Mouse (Mus musculus) brown adipose tissue, adult 24 weeks (tissue): ENCODE data around the gene Zdhhc1. TPM values are rescaled to one million over a fixed set of nuclear protein-coding genes. Genes with fewer than 3 reads are reported as not detected.
A peak's percentile ranks its signal among the peaks of the same experiment; 100 is the strongest.

Experiments
- H3K27ac ChIP-seq: fragments of 200-500 bp; replicated peaks from 2 replicates; pipeline ENCODE4 v1.5.1; 2012; ENCODE audit warnings: low read depth, mild to moderate bottlenecking, low read length
- H3K4me1 ChIP-seq: fragments of 200-500 bp; 2 replicates; pipeline ENCODE4 v1.6.1; 2012; ENCODE audit warnings: low read length, mixed read lengths; ENCODE audit not compliant: control insufficient read depth, insufficient read depth, insufficient read length
- H3K4me3 ChIP-seq: fragments of 200-500 bp; 2 replicates; pipeline ENCODE4 v1.5.1; 2012; ENCODE audit warnings: low read depth, mild to moderate bottlenecking, low read length, moderate library complexity; ENCODE audit not compliant: insufficient read depth
- polyA plus RNA-seq: library from polyadenylated mRNA; stranded (reverse); fragments of >200 nt; gene quantifications from 2 replicates; pipeline ENCODE4 v1.2.4, GENCODE M21; 2012; ENCODE audit not compliant: missing spikeins, insufficient read depth, insufficient read length

The Zdhhc1 gene
- polyA plus RNA-seq, 1 experiment = 10.2 TPM

DNA sequence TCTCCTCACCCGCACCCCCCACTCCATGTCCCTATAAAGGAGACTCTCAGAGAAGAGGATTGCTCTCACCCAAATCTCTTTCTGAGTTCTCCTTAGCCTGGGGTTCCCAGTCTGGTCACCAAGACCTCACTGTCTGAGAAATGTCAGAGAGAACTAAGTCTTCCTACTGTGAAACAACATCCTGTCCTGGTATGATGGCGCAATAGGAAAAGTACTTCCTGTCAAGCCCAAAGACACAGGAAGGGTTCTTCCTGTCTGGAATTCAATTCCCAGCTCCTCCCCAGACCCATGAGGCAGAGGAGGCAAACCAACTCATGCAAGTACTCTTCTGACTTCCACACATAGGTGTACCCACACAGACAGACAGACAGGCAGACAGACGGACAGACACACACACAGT lies 7.9 kb upstream of the Zdhhc1 start:
- Histone ChIP-seq H3K27ac (peak overlapping the region; percentile 99), H3K4me3 (peak overlapping the region; percentile 34), H3K4me1 (peaks cover 20% of the 10 kb centered on the region)

DNA sequence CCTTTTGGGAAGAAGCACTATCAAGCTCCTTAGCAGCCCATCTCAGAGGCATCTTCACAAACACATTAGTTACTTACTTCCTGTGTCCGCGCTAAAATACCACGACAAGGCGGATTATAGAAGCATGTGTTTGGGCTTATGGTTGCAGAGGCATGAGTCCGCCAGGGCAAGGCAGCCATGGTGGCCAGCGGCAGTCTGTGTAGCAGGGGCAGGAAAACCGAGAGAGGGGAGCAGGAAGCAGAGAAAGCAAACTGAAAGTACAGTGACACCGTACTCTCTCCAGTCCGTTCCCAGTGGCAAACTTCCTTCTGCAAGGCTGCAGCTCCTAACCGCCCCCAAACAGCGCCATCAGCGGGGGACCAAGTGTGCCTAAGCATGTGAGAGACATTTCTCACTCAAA lies 3.1 kb upstream of the Zdhhc1 start:
- H3K4me1 ChIP-seq = peaks cover 8% of the 10 kb centered on the region; the same call in 1 of the 2 replicates
- 0 out of 2 replicates have a peak overlapping the region, but pooled peaks have one; percentile 41 for H3K27ac ChIP-seq
- H3K4me3 ChIP-seq = peak overlapping the region; percentile 52

DNA sequence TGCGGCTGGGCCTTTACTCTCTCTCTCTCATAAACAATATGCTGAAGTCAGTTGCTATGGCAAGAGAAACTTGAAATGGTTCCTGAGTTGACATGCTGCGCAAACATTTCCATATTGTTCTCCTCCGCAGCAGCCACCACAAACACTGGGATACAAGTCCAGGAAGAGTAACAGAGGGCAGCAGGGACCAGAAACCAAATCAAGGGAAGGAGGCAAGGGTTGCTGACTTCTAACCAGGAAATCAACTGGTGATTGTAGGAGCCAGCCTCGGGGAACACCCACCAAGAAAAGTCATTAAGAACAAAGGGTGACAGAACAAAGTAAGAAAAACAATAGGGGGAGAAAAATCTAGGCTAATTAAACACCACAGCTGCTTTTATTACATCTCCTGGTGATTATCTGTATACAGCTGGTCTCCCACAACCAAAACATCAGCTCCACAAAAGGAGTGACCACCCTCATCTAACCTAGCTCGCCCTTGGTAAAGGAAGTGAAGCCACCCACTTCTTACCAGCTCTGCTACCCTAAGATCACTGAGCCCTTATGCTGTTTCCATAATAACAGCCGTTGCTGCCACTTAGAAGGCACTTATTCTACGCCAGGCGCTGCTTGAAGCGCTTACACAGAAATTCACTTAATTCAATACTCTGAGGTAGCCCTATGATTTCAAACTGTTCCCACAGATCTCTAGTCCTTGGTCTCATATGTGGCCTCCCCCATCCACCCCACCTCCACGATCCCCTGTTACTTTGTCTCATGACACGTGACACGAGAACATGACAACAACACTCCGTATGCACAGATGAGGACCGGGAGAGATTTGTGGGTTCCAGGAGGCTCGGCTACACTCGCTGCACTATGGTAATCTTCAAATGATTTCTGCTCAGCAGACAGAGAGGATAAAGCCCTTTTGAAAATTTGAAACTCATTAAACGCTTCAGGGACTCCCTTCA lies 1.1 kb downstream of the Zdhhc1 start:
- peaks cover 7% of the 10 kb centered on the region; the same call in 1 of the 2 replicates for H3K4me1 ChIP-seq
- peak overlapping the region; percentile 71 for H3K27ac ChIP-seq
- peak overlapping the region; percentile 93 for H3K4me3 ChIP-seq

DNA sequence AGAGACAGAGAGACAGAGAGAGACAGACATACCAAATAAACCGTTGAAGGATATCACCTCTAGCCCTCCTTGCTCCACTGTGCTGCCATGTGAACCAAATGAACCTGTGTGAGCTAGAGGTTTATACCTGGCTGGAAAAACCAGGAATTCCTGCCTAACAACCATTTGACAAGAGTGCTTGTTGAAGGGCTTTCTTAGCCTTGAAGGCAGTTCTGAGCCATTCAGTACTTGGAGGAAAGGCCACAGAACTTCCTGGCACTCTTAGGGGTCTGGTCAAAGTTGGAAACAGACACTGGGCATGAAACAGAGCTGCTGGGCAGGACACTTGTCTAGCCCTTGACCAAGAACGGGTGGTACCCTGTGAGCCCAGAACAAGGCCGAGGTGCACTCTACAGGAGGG lies 2.1 kb downstream of the Zdhhc1 start:
- H3K27ac ChIP-seq = no peak overlapping the region
- no peak overlapping the region for H3K4me3 ChIP-seq
- peaks cover 7% of the 10 kb centered on the region; the same call in 1 of the 2 replicates for H3K4me1 ChIP-seq

DNA sequence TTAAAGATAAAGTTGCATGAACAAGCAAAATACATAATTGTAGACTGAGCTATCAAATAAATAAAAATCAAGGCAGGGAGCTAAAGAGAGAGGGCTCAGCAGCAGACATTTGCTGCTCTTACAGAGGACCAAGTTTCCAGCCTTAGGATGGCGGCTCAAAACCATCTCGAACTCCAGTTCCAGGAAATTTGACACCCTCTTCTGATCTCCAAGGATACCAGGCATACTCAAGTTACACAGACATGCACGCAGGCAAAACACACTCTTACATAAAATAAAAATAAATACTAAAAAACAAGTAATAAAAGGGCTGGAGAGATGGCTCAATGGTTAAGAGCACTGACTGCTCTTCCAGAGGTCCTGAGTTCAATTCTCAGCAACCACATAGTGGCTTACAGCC lies 3.2 kb downstream of the Zdhhc1 start:
- H3K27ac ChIP-seq = no peak overlapping the region
- H3K4me3 ChIP-seq = no peak overlapping the region
- H3K4me1 ChIP-seq = peaks cover 7% of the 10 kb centered on the region; the same call in 1 of the 2 replicates

DNA sequence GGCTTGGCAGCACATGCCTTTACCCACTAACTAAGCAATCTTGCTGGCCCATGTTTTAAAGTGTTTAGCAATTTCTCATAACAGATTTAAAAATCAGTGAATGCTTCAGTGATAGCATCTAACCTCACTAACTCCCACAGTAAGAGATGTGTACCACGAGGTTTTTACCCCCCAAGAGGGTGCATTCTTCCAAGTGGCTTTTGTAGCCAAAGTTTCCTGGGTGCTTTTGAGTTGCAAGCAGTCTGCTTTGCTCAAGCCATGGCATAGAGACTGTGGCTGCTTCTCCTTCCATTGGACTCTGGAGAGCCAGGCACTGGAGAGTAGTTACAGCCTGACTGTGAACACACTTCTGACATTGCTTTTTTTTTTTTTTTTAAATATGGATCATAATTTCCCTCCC lies 7.4 kb downstream of the Zdhhc1 start:
- H3K4me3 ChIP-seq = no peak overlapping the region
- H3K27ac ChIP-seq = no peak overlapping the region
- H3K4me1 ChIP-seq = no peaks in the 10 kb centered on the region

DNA sequence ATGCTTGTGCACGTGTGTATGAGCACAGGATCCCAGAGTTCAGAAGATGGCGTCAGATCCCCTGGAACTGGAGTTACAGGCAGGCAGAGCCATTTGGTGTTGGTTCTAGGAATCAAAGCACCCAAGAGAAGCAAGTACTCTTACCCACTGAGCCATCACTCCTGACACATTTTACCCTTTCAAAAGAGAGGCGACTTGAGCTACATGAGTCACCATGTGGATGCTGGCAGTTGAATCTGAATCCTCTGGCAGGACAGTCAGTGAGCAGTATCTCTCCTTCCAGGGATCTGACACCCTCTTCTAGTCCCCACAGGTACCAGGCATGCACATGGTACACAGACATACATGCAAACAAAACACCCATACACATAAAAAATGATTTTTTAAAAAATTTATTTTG lies 8.6 kb downstream of the Zdhhc1 start:
- Histone ChIP-seq H3K4me1 (peaks cover 7% of the 10 kb centered on the region; the same call in 1 of the 2 replicates), H3K4me3 (no peak overlapping the region), H3K27ac (no peak overlapping the region)

DNA sequence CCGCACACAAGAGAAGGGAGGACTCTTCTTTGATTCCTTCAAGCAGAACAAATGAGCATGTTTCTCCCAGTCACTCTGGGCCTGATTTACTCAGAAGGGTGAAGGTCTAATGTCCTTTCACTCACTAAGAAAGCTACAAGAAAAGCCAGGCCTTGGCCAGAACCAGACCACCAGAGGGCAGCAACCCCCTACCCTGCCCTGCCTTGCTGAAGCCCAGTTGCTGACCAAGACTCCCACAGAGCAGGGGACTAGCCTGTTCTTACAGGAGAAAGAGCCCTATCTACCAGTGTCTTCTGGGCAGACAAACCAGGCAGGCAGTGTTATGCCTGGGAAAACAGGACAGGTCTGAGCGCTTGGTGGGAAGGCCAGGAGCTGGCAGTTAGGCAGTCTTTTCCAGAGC lies 12.3 kb downstream of the Zdhhc1 start:
- H3K27ac ChIP-seq = peak overlapping the region; percentile 81
- peaks cover 8% of the 10 kb centered on the region; the same call in 1 of the 2 replicates for H3K4me1 ChIP-seq
- H3K4me3 ChIP-seq = no peak overlapping the region

DNA sequence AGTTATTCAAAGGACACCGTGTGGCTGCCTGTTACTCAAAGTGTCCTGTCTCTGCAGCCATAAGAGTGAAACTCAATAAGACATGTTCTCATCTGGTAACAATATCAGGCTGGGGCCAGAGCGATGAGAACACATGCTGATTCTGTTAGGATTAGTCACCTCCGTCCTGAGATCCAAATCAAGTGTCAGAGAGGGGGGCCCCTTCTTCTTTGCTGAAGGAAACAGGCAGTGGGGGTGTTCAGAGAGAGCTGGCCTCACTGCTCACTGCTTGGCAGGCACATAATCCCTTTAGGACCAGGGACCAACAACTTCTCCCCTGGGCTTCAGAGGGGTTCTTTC lies 12.7 kb downstream of the Zdhhc1 start:
- Histone ChIP-seq H3K4me1 (peaks cover 8% of the 10 kb centered on the region; the same call in 1 of the 2 replicates), H3K4me3 (no peak overlapping the region), H3K27ac (peak overlapping the region; percentile 81)

DNA sequence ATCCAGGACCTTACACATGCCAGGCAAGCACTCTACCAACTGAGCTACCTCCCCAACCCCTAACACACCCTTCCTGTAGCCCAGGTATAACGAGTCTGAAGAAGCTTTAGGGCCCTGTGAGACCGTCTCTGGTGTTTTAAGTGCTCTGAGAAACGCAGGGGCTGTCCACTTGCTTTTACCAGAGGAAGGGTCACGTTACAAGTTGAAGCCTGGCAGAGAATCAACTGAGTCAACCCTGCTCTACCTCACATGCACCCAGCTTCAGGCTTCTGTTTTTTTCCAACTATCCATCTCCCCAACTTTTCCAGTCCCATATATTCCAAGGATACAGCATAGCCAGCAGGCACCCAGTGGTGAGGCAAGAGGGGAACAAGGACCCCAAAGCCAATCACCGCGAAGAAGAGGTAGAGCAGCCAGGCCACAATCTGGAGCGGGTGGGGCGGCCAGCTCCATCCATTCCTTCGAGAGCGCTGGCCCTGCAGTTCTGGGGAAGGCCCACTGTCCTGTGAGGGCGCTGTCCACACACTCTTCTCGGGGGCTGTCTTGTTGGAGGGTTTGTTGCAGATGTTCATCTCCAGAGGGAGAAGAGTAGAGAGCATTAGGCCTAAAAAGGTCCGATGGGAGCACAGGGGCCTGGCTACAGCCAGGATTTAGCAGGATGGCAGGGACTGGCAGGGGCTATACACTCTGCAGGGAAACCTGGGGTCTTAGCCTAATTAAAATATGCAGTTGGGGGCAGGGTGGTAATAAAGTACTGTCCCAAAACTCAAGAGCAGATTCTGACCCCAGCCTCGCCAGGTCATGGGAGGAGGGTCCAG lies 13.3 kb downstream of the Zdhhc1 start:
- H3K27ac ChIP-seq = no peak overlapping the region; the same call in 1 of the 2 replicates
- H3K4me1 ChIP-seq = peaks cover 8% of the 10 kb centered on the region; the same call in 1 of the 2 replicates
- no peak overlapping the region for H3K4me3 ChIP-seq

DNA sequence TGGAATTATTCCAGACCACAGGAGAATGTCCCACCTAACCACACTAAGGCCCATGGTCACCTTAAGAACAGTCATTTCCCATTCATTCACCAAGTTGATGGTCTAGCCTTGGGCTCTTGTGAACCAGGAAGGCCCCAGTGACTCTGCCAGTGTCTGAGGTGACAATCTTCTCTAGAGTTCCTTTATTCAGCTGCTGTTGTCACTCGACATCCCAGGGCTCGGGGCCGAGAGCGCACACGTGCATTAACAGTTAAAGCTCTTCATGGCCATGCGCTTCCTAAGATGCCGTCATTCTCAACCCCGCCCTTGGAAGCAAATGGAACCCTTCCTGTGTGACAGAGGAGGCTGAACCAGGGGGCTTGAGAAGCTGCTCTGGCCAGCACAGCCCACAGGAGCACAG lies 14.6 kb downstream of the Zdhhc1 start:
- no peak overlapping the region for H3K4me3 ChIP-seq

DNA sequence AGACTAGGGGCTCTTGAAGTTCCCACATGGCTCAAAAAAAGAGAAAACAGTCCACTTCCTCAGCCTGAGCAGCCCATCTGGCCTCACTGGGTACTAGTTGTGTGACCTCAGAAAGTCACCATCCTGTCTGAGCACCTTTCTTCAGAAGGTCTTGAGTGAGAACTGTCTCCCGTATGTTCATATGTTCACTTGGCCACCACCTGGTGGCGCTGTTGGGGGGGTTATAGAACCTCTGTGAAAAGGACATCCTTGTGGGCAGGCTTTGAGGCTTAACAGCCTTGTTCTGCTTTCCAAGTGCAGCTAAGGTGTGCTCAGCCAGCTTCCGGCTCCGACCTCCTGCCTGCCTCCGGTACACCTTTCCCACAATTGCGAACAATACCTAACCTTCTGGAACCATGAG lies 15.2 kb downstream of the Zdhhc1 start:
- peaks cover 8% of the 10 kb centered on the region; the same call in 1 of the 2 replicates for H3K4me1 ChIP-seq
- H3K27ac ChIP-seq = no peak overlapping the region
- no peak overlapping the region for H3K4me3 ChIP-seq

More for the DNA sequence above, 14.6 kb downstream of the Zdhhc1 start:
- H3K4me1 ChIP-seq = peaks cover 8% of the 10 kb centered on the region; the same call in 1 of the 2 replicates
- H3K27ac ChIP-seq = no peak overlapping the region

DNA sequence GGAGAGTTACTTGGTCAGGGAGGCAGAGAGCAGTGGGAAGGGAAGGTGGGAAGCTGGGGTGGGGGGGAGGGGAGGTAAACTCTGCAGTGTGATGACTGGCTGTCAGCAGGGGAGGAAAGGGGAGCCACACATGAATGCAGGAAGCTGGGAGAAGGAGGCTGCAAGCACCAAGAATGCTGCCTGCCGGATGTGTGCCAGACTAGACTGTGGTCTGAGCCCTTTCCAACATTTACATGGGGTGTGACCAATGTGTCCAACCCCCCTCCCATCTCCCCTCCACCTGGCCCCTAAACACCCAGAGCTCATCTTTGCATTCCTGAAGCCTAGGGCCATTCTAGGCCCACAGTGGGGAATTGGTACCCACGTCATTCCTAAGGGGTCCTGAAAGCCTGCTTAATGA lies 15.7 kb downstream of the Zdhhc1 start:
- no peak overlapping the region for H3K4me3 ChIP-seq
- no peak overlapping the region for H3K27ac ChIP-seq
- H3K4me1 ChIP-seq = peaks cover 8% of the 10 kb centered on the region; the same call in 1 of the 2 replicates

DNA sequence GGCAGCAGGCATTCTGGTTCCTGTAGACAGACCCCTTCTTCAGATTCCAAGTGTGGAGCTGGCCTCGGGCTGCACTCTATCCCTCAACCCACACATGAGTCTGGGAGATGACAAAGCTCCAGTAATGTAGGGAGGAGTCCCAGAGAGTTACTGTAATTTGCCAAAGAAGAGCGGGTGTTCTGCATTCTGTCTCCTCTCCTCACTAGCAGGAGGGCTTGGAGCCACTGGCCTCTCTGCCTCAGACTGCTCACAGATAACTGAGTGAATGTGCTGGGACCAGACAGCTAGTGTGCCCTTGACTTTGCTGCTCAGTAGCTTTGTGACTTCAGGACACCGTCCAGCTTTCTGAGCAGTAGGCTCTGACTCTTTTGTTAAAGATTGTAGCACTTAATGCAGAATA lies 18.9 kb downstream of the Zdhhc1 start:
- H3K4me3 ChIP-seq = no peak overlapping the region
- H3K27ac ChIP-seq = no peak overlapping the region
- H3K4me1 ChIP-seq = peaks cover 18% of the 10 kb centered on the region
